Mouse (Mus musculus) kidney, embryonic 15.5 days (tissue): ENCODE results near the gene Ttf2. TPM values are rescaled to one million over a fixed set of nuclear protein-coding genes. Genes with fewer than 3 reads are reported as not detected.

Source experiments
- ATAC-seq: fragments of 200-750 bp; cut with Nextera tagmentation; replicated peaks from 2 replicates; pipeline ENCODE4 v1.8.0; 2017; ENCODE audit warnings: moderate TSS enrichment; ENCODE audit not compliant: low FRiP score
- H3K27ac ChIP-seq: fragments of 300-500 bp; sonication (generic); 2 replicates; pipeline ENCODE4 v1.5.1; 2015; ENCODE audit warnings: mild to moderate bottlenecking, inconsistent platforms
- H3K27me3 ChIP-seq: fragments of 300-500 bp; sonication (generic); 2 replicates; pipeline ENCODE4 v1.6.1; 2015; ENCODE audit warnings: inconsistent platforms
- H3K36me3 ChIP-seq: fragments of 300-500 bp; sonication (generic); 2 replicates; pipeline ENCODE4 v1.6.1; 2015; ENCODE audit warnings: inconsistent platforms
- H3K4me1 ChIP-seq: fragments of 300-500 bp; sonication (generic); 2 replicates; pipeline ENCODE4 v1.6.1; 2015; ENCODE audit warnings: inconsistent platforms
- H3K4me2 ChIP-seq: fragments of 300-500 bp; sonication (generic); 2 replicates; pipeline ENCODE4 v1.6.1; 2015; ENCODE audit warnings: moderate library complexity, mild to moderate bottlenecking, inconsistent platforms
- H3K4me3 ChIP-seq: fragments of 300-500 bp; sonication (generic); replicated peaks from 2 replicates; pipeline ENCODE4 v1.5.1; 2015; ENCODE audit warnings: mild to moderate bottlenecking, inconsistent platforms
- H3K9ac ChIP-seq: fragments of 300-500 bp; sonication (generic); 2 replicates; pipeline ENCODE4 v1.6.1; 2015; ENCODE audit warnings: mild to moderate bottlenecking, inconsistent platforms
- H3K9me3 ChIP-seq: fragments of 300-500 bp; sonication (generic); replicated peaks from 2 replicates; pipeline ENCODE4 v1.6.1; 2016; ENCODE audit warnings: inconsistent platforms
- WGBS: fragments of 180-500 bp; shearing (Covaris S2); methylation state at CpG from one replicate; pipeline ENCODE4 v1.1.7; 2015; ENCODE audit warnings: mixed read lengths; 5-methylcytosine and 5-hydroxymethylcytosine counted together
- polyA plus RNA-seq: library from polyadenylated mRNA; unstranded; fragments of >200 nt; fragmentation: Nextera tagmentation; extraction: Ambion mirVana; gene quantifications from 2 replicates; pipeline ENCODE4 v1.2.1, GENCODE M21; 2015

The Ttf2 gene
- polyA plus RNA-seq, 1 experiment from 2014 or later: 19.9 TPM

DNA sequence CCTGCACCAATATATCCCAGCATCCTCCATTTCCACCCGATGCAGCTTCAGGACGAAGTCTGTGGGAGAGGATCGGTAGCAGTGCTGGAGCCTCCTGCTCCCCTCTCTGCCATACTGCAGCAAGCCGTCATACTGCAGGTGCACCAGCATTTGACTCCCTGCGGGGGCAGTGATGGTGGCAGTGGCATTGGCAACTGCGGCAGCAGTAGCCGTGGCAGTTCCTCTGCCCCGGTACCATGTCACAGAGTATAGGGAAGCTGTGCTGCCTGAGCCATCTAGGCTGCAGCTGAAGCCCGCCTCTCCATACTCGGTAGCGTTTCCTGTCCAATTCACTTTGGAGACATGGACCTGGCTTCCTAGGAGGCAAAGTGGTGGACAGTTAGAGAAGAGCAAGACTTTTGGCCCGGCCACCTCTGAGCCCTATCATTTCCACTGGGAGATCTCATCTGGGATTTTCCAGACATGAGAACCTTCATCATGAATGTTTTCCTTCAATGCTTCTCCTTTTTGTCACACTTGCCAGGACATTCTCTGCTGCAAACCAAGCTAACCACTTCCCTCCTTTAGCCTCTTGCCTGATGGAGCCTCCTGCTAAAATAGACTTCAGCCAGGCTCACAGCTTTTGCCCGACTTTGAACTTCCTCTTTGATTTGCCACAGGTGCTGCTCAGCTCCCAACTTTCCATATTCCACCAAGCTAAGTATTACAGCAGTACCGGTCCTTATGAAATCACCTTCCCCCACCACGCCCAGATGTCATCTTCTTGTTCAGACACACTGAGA lies 34.3 kb upstream of the Ttf2 start:
- H3K4me2 ChIP-seq: no peak overlapping the region
- no peak overlapping the region for H3K27ac ChIP-seq
- no peaks in the 10 kb centered on the region for H3K27me3 ChIP-seq
- H3K9ac ChIP-seq: no peak overlapping the region
- no peaks in the 10 kb centered on the region for H3K36me3 ChIP-seq
- 86% methylated on average over 15 of the region's 15 CpGs for WGBS
- no peak for ATAC-seq
- no peak overlapping the region for H3K4me3 ChIP-seq
- H3K4me1 ChIP-seq: peaks cover 4% of the 10 kb centered on the region
- H3K9me3 ChIP-seq: no peaks in the 10 kb centered on the region

DNA sequence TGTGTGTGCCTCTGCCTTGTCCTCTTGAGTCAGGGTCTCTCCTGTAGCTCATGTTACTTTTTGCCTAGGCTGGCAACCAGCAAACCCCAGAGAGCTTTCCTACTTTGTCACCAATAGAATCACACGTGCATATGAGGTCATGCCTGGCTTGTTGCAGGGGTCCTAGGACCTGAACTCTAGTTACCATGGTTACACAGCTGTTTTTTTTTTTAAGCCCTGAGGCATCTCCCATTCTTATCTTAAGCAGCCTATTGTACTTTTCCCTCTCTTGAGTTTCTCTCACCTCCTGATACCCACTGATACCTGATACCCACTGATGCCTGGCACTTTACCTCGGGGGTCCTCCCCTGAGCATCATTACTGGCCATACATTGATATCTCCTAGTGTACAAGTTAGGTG lies 30.3 kb upstream of the Ttf2 start:
- Histone ChIP-seq H3K4me2 (no peak overlapping the region), H3K36me3 (no peaks in the 10 kb centered on the region), H3K4me3 (no peak overlapping the region), H3K27me3 (no peaks in the 10 kb centered on the region), H3K9me3 (no peaks in the 10 kb centered on the region), H3K9ac (no peak overlapping the region), H3K4me1 (peaks cover 4% of the 10 kb centered on the region; the same call in 1 of the 2 replicates), H3K27ac (no peak overlapping the region)
- ATAC-seq: no peak
- 20% methylated on average over 2 of the region's 2 CpGs for WGBS

DNA sequence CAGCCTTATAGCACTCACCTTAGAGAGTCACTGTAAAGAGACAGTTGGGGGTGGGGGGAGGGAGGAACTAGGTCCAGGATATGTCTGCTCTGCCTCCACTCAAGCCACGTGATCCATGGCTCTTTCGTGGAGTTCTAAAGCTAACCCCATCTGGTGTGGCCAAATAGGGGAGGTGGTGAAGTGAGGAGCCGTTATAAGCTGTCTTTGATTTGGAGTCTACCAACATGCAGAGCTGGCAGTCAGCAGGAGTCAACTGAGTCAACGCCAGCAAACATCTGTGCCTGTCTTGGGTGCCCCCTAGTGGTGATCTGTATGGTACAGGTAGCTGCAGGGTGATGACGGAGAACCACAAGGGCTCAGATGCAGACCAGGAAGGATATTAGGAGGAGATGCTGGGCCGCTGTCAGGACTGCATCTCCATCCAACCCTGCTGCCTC lies 29.5 kb upstream of the Ttf2 start:
- H3K4me3 ChIP-seq: no peak overlapping the region
- H3K4me2 ChIP-seq: peak overlapping the region; percentile 38; the same call in 1 of the 2 replicates
- no peak; the same call in 1 of the 2 replicates for ATAC-seq
- H3K4me1 ChIP-seq: peaks cover 5% of the 10 kb centered on the region
- H3K9me3 ChIP-seq: no peaks in the 10 kb centered on the region
- no peaks in the 10 kb centered on the region for H3K36me3 ChIP-seq
- no peaks in the 10 kb centered on the region for H3K27me3 ChIP-seq
- H3K27ac ChIP-seq: no peak overlapping the region
- 23% methylated on average over 6 of the region's 6 CpGs for WGBS
- H3K9ac ChIP-seq: no peak overlapping the region

GRCm38 (mm10) chr3:100997785-100998570 lies 28.5 kb upstream of the Ttf2 start:
- no peaks in the 10 kb centered on the region for H3K27me3 ChIP-seq
- H3K27ac ChIP-seq: 0 out of 2 replicates have a peak overlapping the region, but pooled peaks have one; percentile 48
- no peak overlapping the region for H3K9ac ChIP-seq
- no peak for ATAC-seq
- H3K4me1 ChIP-seq: peaks cover 11% of the 10 kb centered on the region
- H3K4me3 ChIP-seq: no peak overlapping the region
- no peaks in the 10 kb centered on the region for H3K9me3 ChIP-seq
- no peak overlapping the region for H3K4me2 ChIP-seq
- WGBS: 67% methylated on average over 10 of the region's 10 CpGs
- no peaks in the 10 kb centered on the region for H3K36me3 ChIP-seq

DNA sequence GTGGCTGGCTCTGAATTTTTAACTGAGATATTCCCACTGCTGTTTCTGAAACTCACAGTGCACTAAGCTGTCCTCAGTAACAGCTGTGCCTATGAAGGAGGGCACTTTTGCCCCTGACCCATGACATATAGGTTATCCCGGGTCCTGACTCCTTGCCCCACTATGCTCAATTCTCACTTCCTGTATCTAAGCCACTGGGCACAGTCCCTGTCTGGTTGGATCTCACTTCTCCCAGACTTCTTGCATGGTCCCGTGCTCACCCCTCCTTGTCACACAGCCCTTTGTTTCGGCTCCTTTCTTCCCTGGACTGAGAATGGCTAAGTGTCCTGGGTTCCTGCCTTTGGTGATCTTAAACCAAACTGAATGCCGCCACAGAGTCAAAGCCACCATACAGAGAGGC lies 24.8 kb upstream of the Ttf2 start:
- WGBS: 85% methylated on average over 4 of the region's 4 CpGs

GRCm38 (mm10) chr3:100993718-100994117 lies 24.3 kb upstream of the Ttf2 start:
- H3K4me1 ChIP-seq: peaks cover 6% of the 10 kb centered on the region
- no peaks in the 10 kb centered on the region for H3K36me3 ChIP-seq
- WGBS: 28% methylated on average over 15 of the region's 15 CpGs
- no peak overlapping the region for H3K27ac ChIP-seq
- H3K9ac ChIP-seq: no peak overlapping the region
- ATAC-seq: no peak
- H3K9me3 ChIP-seq: no peaks in the 10 kb centered on the region
- H3K4me2 ChIP-seq: no peak overlapping the region
- H3K4me3 ChIP-seq: no peak overlapping the region
- no peaks in the 10 kb centered on the region for H3K27me3 ChIP-seq

More for the DNA sequence above, 24.8 kb upstream of the Ttf2 start:
- H3K27ac ChIP-seq: no peak overlapping the region
- no peaks in the 10 kb centered on the region for H3K36me3 ChIP-seq
- no peak overlapping the region for H3K9ac ChIP-seq
- no peaks in the 10 kb centered on the region for H3K27me3 ChIP-seq
- H3K4me1 ChIP-seq: peaks cover 11% of the 10 kb centered on the region
- H3K4me3 ChIP-seq: no peak overlapping the region
- no peaks in the 10 kb centered on the region for H3K9me3 ChIP-seq
- no peak overlapping the region for H3K4me2 ChIP-seq
- no peak for ATAC-seq

DNA sequence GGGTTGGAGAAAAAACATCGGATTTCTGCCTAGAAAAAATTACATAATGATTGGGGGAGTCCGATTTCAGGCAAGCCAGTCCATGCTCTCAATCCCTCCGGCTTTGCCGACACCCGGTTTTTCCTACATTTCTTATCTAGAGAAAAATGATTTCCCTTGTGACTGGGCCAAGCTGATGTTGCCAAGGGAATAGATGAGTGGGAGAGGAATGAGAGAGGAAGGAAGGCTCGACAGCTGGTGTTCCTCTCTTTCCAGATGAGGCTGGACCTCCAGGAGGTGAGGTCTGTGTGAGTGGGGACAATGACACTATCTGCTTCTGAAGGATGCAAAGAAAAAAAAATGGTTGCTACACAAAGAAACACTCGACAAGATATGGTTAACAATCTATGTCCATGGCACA lies 23.7 kb upstream of the Ttf2 start:
- Histone ChIP-seq H3K36me3 (no peaks in the 10 kb centered on the region), H3K9me3 (no peaks in the 10 kb centered on the region), H3K4me1 (peaks cover 6% of the 10 kb centered on the region), H3K4me2 (no peak overlapping the region), H3K4me3 (no peak overlapping the region), H3K27me3 (no peaks in the 10 kb centered on the region), H3K27ac (no peak overlapping the region), H3K9ac (no peak overlapping the region)
- WGBS: 78% methylated on average over 7 of the region's 7 CpGs
- no peak for ATAC-seq

GRCm38 (mm10) chr3:100990231-100990630 lies 20.8 kb upstream of the Ttf2 start:
- Histone ChIP-seq H3K4me1 (peaks cover 6% of the 10 kb centered on the region), H3K9ac (no peak overlapping the region), H3K4me2 (no peak overlapping the region), H3K4me3 (no peak overlapping the region), H3K36me3 (no peaks in the 10 kb centered on the region), H3K27ac (no peak overlapping the region), H3K9me3 (no peaks in the 10 kb centered on the region), H3K27me3 (no peaks in the 10 kb centered on the region)
- no peak for ATAC-seq
- 58% methylated on average over 1 of the region's 1 CpGs for WGBS

DNA sequence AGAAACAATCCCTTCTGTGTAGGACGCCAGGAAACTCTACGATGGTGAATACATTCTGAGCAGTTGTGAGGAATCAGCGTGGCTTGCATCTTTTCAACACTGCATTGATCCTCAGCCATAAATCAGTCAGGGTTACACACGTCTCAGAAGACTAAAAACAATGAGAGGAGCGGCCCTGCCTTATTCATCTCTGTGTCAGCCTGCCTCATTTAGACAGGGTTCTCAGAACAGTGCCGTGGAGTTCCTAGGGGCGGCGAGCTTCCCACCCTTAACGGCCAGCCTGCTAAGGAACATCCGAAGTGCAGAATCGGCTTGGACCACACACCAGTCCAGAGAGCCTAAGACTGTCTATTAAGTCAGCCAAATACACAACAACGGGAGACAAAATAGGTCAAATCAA lies 20.0 kb upstream of the Ttf2 start:
- 30% methylated on average over 12 of the region's 12 CpGs for whole genome bisulfite sequencing
- H3K4me2 ChIP-seq: no peak overlapping the region
- H3K27me3 ChIP-seq: no peaks in the 10 kb centered on the region

DNA sequence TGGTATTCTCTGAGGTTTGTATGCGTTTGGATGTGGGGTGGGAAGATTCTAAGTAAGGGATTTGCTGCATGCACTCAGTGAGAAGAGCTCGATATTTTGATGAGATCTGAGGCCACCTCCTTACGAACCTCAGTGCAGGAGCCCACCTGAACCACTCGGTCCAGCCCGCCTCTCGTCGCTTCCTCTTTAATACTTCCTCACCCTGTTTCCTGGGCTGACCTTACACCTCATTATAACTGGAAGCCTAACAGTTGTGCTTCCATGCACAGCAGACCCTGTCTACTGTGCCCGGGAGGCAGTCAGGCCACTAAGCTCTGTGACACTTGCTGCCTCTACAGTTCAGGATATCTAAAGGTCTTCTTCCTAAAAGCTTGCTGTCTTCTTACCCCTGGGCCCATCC lies 9.8 kb upstream of the Ttf2 start:
- no peak overlapping the region for H3K9ac ChIP-seq
- no peak overlapping the region for H3K27ac ChIP-seq
- H3K36me3 ChIP-seq: no peaks in the 10 kb centered on the region
- no peak overlapping the region for H3K4me2 ChIP-seq
- peaks cover 20% of the 10 kb centered on the region; the same call in 1 of the 2 replicates for H3K27me3 ChIP-seq
- no peak overlapping the region for H3K4me3 ChIP-seq
- no peaks in the 10 kb centered on the region for H3K9me3 ChIP-seq
- H3K4me1 ChIP-seq: no peaks in the 10 kb centered on the region
- ATAC-seq: no peak
- 75% methylated on average over 8 of the region's 8 CpGs for WGBS

More for the DNA sequence above, 20.0 kb upstream of the Ttf2 start:
- peaks cover 11% of the 10 kb centered on the region for H3K4me1 ChIP-seq
- no peaks in the 10 kb centered on the region for H3K36me3 ChIP-seq
- H3K9me3 ChIP-seq: no peaks in the 10 kb centered on the region
- H3K9ac ChIP-seq: no peak overlapping the region
- no peak overlapping the region for H3K27ac ChIP-seq
- no peak overlapping the region for H3K4me3 ChIP-seq
- ATAC-seq: no peak

DNA sequence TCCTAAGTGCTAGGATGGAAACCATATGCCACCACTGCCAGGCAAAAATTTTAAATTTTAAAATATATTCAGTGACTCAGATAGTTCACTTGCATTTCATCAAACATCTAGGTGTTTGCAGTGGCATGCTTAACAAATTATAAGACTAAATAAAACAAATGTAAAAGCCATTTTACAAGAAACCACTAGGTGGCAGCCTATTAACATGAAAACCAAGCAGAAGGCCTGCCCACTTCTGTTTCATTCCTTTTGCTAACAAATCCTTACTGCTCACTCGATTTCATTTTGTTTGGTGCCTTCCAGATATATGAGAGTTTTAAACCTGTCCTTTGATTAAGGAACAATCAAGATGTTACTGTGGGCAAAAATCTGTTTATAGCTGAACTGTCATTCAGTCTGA lies 4.4 kb upstream of the Ttf2 start:
- no peak overlapping the region for H3K4me3 ChIP-seq
- 5% methylated on average over 1 of the region's 1 CpGs for WGBS

DNA sequence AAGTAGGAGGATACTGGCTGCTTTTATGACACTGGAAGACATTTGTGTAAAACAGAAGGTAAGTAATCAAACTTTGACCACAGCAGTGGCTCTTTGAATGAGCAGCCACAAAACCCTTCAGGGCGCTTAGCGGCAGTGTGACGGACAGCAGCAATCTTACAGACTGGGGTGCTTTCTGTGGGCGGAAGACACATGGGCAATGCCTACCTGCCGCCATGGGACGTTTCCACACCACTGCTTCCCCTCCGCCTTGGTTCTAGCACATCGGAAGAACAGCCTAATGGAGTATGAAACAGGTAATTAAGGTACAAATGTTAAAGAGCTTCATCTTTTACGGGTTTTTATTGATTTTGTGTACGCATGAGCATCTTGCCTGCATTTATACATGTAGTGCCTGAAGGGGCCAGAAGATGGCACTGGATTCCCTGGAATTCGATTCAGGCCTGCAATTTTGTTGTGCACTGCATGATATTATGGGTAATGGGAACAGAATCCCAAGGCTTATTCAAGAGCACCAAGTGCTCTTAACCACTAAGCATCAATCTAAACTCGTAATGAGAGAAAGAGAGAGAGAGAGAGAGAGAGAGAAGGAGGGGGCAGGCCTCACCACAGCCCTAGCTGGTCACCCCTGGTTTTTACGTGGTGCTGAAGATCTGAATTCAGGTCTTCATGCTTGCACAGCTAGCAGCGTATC lies 5.5 kb downstream of the Ttf2 start:
- Histone ChIP-seq H3K27me3 (no peaks in the 10 kb centered on the region), H3K4me3 (no peak overlapping the region), H3K4me1 (peaks cover 4% of the 10 kb centered on the region), H3K4me2 (no peak overlapping the region), H3K36me3 (peaks cover 66% of the 10 kb centered on the region), H3K9me3 (no peaks in the 10 kb centered on the region), H3K27ac (no peak overlapping the region), H3K9ac (no peak overlapping the region)
- ATAC-seq: no peak
- 76% methylated on average over 14 of the region's 14 CpGs for WGBS

More for the DNA sequence above, 4.4 kb upstream of the Ttf2 start:
- H3K27me3 ChIP-seq: 0 out of 2 replicates have a peak, but pooled peaks cover 8% of the 10 kb centered on the region
- no peak overlapping the region for H3K27ac ChIP-seq
- H3K9ac ChIP-seq: no peak overlapping the region
- H3K4me1 ChIP-seq: peaks cover 5% of the 10 kb centered on the region
- H3K4me2 ChIP-seq: no peak overlapping the region
- ATAC-seq: no peak
- no peaks in the 10 kb centered on the region for H3K36me3 ChIP-seq
- H3K9me3 ChIP-seq: no peaks in the 10 kb centered on the region
